Mouse (Mus musculus): Measurements from ENCODE around the gene Cbx4. TPM values are rescaled to one million over a fixed set of nuclear protein-coding genes. Genes with fewer than 3 reads are reported as not detected.

Gene Cbx4
- total RNA-seq, 2 experiments from 2014 or later, result 14.0 to 14.8 TPM

- intact Hi-C loops (cut with DNase I), result no loop called here
- no peak for DNase-seq (ENCODE audit: low spot score)
These were observed 2.6 kb upstream of the Cbx4 start for GRCm38 (mm10) chr11:119088391-119089234.

DNA sequence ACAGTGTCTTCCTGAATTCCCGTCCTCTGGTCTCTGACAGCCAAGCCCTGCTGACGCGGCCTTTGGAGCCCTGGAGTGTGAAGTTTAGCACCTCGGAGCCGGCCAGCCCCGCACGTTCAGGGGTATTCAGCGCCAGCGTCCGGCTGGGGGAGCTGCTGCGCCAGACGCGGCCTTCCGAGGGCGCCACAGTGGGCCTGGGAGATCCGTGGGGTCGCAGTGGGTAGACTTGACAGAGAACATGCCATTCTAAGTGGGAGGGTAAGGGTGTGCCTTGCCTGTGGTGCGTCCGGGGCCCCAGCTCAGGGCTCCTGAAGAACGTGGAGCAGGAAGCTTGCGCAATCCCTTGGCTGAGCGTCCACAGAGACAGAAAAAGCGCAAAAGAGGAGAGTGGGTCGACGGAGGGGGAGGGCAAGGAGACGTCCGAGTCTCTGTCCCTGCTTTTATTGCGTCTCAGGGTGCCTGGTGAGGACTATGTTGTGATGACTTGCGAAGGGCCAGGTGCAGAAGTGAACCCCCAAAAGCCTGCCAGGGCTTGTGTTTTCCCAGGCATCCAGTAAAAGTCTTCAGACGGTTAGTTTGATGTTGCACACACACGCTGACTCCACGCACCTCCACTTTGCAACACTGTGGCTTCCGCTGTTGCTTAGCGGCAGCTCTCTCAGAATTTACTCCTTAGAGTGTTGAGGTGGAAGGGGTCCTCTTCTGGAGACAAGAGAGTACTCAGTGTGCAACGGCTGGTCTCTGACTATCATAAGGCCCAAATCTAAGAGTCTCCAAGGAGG lies 1.5 kb upstream of the Cbx4 start:
- intact Hi-C loops (cut with DNase I), result no loop called here

GRCm38 (mm10) chr11:119085279-119086062 lies 550 bp downstream of the Cbx4 start:
- intact Hi-C loops (cut with DNase I), result no loop called here
- DNase-seq (ENCODE audit: low spot score), result peak; percentile 63

More for the DNA sequence above, 1.5 kb upstream of the Cbx4 start:
- DNase-seq (ENCODE audit: low spot score), result no peak

- no peak for DNase-seq (ENCODE audit: low spot score)
- intact Hi-C loops (cut with DNase I), result no loop called here
These were observed 1.4 kb downstream of the Cbx4 start for GRCm38 (mm10) chr11:119084446-119085278.

- DNase-seq (ENCODE audit: low spot score), result no peak
- intact Hi-C loops (cut with DNase I), result loop anchor here (2.0 kb wide), 1 partner anchor 27 kb away; no protein-coding TSS in a partner anchor
These were observed 2.1 kb downstream of the Cbx4 start for GRCm38 (mm10) chr11:119083724-119084445.

DNA sequence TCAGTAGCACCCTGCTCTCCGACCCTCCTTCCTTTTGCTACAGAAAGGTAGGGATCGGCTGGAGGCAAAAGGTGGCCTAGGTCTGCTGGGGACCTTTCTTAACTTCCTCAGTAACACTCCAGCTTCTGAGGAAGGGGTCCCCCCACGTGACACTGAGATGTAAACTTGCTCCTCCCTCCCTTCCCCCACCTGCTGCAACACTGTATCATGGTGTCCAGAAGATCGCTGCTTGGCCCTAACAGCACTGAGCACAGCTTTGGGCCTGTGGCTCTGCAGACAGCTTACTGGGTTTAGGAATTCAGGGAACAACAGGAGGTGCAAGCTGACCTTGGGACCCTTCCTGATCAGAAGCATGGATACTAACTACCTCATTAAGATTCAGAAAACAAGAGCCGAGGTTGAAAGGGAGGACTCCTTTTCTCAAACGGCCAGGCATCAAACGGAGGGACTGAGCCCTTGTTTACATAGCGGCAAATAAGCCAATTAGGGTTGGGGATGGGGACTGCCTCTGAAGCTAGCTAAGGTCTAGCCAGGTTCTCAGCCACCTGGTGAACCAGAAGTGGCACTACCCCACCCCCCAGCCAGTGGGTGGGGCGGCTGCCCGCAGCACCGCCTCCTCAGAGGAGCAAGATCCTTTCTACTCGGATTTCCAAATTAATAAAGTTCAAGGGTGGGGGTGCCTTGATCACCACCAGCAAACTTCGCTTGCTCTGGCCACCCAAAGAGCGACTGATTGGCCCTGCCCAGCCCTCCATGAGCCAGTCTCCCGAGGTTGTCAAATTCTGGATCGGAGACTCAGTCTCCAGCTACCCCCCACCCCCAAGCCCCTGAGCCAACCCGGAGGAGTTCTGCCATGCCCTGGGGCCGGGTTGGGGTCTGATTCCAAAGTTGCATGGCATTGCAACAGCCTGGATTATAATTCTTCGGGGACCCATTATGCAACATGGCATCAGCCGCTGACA lies 3.1 kb downstream of the Cbx4 start:
- intact Hi-C loops (cut with DNase I), result loop anchor here (2.0 kb wide), 1 partner anchor 26 kb away; no protein-coding TSS in a partner anchor
- no peak for DNase-seq (ENCODE audit: low spot score)

DNA sequence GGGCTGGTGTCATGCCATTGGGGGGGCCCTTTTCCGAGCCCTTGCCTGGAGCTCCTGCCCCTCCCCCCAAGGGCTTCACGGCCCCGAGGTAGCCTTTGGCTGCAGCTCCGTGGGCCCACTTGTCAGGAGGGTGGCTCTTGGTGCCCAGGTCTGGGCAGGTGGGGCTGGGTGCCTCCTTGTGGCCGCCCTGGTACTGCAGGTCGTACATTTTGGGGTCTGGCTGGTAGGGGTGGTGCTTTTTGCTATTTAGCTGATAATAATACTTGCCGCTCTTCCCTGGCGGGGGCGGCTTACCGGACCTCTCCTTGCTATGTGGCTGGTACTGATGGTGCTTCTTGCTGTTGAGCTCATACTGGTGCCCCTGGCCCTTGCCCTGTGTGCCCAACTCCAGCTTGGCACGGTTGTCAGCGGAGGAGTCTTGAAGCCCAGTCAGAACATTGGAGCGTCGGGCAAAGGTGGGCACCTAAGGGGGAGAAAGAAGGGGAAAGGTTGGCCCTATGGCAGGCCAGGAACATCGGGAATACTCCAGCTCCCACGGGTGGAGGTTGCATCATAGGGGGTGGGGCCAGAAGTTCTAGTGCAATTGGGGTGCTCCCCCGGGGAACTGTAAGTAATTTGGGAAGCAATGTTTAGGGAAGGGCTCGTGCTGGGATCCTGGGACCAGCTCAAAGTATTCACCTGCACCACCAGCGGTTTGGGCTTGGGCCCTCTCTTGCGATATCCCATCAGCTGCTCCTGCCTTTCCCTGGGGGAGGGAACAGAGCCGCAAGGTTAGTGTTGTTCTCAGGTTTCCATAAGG lies 4.0 kb downstream of the Cbx4 start:
- intact Hi-C loops (cut with DNase I), result loop anchor here (2.0 kb wide), 1 partner anchor 25 kb away; no protein-coding TSS in a partner anchor
- no peak for DNase-seq (ENCODE audit: low spot score)

DNA sequence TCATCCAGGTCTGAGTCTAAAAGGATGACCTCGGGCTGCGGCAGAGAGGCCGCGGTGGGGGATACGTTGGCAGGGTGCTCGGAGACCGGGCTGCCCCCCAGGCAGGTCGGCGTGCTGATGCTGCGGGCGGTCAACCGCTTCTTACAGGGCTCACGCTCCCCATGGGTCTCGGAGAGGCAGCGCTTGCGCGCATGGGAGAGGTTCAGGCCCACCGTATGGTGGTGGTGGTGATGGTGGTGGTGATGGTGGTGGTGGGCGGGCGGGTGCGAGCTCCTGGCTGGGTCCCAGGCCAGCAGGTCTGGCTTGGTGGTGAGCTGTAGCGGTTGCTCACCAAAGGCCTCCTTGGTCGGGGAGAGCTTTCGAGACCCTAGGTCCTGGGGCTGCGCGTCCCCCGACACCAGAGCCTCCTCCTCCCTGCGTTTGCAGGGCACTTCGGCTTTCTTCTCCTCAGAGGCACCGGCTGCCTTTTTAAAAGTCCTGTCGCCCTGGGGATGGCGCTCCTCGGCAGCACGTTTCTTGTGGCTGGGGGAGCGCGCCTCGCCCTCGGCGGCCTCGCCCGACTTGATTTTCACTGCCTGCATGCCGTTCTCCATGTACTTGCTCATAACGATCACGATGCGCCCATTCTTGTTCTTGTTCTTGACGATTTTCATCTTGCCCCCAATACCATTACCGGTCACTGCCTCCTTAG lies 4.7 kb downstream of the Cbx4 start:
- intact Hi-C loops (cut with DNase I), result no loop called here
- no peak for DNase-seq (ENCODE audit: low spot score)

DNA sequence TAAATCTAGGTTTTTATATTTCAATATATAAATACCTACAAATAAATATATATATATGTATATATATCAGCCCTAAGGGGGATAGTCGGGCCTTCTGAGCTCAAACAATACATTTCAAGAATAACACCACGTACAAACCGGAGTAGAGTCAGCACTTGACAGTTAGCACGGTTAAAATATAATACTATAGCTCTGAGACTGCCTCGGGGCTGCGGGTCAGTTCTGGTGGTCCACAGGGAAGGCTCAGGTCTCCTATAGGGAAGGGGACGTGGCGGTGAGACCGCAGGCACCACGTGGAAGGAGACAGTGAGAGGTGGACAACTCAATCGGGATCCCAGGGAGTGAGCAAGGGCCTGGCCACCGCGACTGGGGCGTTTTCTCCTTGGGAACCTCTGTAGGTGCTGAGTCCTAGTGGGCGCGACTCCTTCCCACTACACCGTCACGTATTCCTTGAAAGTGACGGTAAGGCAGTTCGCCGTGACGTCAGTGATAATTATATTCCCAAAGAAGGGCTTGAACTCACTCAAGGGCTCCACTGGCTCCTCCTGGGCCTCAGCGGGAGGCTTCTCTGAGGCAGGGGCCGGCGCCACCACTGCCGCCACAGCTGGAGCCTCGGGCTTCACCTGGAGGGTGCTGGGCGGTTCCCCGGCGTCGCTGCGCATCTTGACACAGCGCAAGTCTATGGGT lies 5.4 kb downstream of the Cbx4 start:
- intact Hi-C loops (cut with DNase I), result no loop called here

GRCm38 (mm10) chr11:119079445-119079837 lies 6.6 kb downstream of the Cbx4 start:
- intact Hi-C loops (cut with DNase I), result no loop called here
- no peak for DNase-seq (ENCODE audit: low spot score)

More for the DNA sequence above, 5.4 kb downstream of the Cbx4 start:
- DNase-seq (ENCODE audit: low spot score), result no peak

DNA sequence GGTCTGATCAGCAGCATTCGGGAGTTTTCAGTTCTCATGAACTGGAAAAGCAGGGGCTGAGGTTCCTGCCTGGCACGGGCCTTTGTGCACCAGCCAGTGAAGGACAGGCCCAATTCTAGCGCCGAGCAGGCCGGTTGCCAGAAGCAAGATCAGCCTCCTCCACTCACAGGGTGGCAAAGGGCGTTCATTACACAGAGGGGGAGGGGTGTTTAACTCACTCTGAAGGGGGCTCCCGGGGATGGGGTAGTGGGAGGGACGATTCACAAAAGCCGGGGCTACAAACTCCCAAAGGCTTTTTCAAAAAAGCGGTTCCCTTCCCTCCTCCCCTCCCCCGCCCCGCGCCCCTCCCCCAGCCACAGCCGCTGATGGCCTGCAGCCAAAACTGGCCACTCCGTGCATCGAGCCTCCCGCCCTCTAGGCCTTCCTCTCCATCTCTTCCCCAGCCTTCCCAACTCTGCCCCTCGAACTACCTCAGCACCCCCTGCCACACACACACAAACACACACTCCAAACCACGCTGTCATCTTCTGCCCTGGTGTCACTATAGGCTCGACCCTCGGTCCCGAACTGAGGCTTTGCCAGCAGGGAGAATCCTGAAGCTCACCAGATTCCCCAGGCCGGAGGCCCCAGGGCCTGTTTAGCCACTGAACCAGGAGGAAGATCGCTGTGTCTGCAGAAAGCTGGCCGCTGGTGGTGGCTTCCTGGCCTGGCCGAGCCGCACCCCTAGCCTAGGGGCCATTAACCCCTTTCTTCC lies 7.2 kb downstream of the Cbx4 start:
- no peak for DNase-seq (ENCODE audit: low spot score)
- intact Hi-C loops (cut with DNase I), result no loop called here

DNA sequence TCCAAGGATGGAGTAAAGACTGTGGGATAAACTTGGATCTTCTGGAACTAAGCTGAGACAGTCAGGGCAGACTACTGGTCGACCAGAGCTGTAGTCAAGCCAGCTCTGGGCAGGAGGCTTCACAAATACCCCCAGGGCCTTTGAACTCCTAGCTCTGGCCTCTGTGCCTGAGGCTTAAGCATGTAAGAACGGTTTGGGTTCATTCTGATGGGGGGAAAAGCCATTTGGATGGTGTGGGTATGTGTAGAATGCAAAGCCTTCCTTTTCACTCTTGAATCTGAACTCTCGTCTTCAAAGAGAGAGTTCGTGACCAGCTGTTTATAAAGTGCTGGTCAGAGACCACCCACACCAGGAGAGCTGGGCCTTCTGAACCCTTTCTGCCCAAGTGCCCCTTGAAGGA lies 8.3 kb downstream of the Cbx4 start:
- intact Hi-C loops (cut with DNase I), result no loop called here
- DNase-seq (ENCODE audit: low spot score), result no peak

DNA sequence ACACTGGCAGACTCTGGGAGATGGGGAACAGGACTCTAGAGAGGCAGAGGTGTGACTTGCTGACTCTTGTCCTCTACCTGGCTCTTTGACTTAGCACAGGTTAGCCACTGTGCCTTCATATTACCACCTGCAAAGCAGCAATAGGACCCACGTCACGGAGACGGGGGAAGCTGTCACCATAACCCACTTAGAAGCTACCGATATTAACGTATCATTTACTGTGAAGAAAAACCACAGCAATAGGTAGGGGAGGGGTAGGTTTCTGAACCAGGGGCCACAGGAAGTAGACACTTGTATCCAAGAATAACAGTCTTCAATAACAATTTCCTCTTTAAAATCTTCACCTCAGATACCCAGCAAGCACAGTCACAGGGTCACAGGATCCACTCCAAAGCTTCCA lies 10.2 kb downstream of the Cbx4 start:
- intact Hi-C loops (cut with DNase I), result no loop called here

GRCm38 (mm10) chr11:119073876-119074433 lies 12.1 kb downstream of the Cbx4 start:
- intact Hi-C loops (cut with DNase I), result no loop called here
- no peak for DNase-seq (ENCODE audit: low spot score)

More for the DNA sequence above, 10.2 kb downstream of the Cbx4 start:
- DNase-seq (ENCODE audit: low spot score), result no peak

GRCm38 (mm10) chr11:119072986-119073385 lies 13.0 kb downstream of the Cbx4 start:
- no peak for DNase-seq (ENCODE audit: low spot score)
- intact Hi-C loops (cut with DNase I), result no loop called here
